Mouse (Mus musculus) small intestine, adult 2 months (tissue): ENCODE measurements around the gene Il6. TPM values are rescaled to one million over a fixed set of nuclear protein-coding genes. Genes with fewer than 3 reads are reported as not detected.
"Not testable (repeated sequence)": the region's sequence is repeated elsewhere in the genome, so short reads cannot be mapped to it uniquely, and the experiment has no call there.

Source experiments
- H3K27ac ChIP-seq: fragments of 200-500 bp; 2 replicates; pipeline ENCODE4 v1.5.1; 2012; ENCODE audit warnings: low read depth, low read length, control low read depth, inconsistent platforms; ENCODE audit not compliant: insufficient read depth
- H3K27me3 ChIP-seq: fragments of 200-500 bp; 2 replicates; pipeline ENCODE4 v1.6.1; 2012; ENCODE audit warnings: mild to moderate bottlenecking, moderate library complexity, low read length, inconsistent platforms; ENCODE audit not compliant: control insufficient read depth, insufficient read depth
- H3K36me3 ChIP-seq: fragments of 200-500 bp; 2 replicates; pipeline ENCODE4 v1.6.1; 2012; ENCODE audit warnings: mild to moderate bottlenecking, low read length, control low read depth, inconsistent platforms; ENCODE audit not compliant: control insufficient read depth, insufficient read depth
- H3K4me1 ChIP-seq: fragments of 200-500 bp; 2 replicates; pipeline ENCODE4 v1.6.1; 2012; ENCODE audit warnings: low read length, inconsistent platforms, mixed read lengths; ENCODE audit not compliant: control insufficient read depth, insufficient read depth, insufficient read length
- H3K4me3 ChIP-seq: fragments of 200-500 bp; 2 replicates; pipeline ENCODE4 v1.5.1; 2012; ENCODE audit warnings: low read depth, mild to moderate bottlenecking, control low read depth, inconsistent platforms, low read length, moderate library complexity
- CTCF ChIP-seq: fragments of 200-500 bp; IDR thresholded peaks from 2 replicates; pipeline ENCODE4 v1.5.1; 2012; ENCODE audit warnings: low read depth, mild to moderate bottlenecking, control low read depth, inconsistent platforms, low read length, moderate library complexity, mixed read lengths; ENCODE audit not compliant: insufficient replicate concordance, insufficient read length; ENCODE audit errors: extremely low read depth
- POLR2A ChIP-seq: fragments of 200-500 bp; IDR thresholded peaks from 2 replicates; pipeline ENCODE4 v1.6.1; 2012; ENCODE audit warnings: low read depth, mild to moderate bottlenecking, control low read depth, inconsistent platforms, low read length, moderate library complexity
- WGBS: fragments of 180-500 bp; shearing (Covaris S2); methylation state at CpG from one replicate; pipeline ENCODE4 v1.1.7; 2018; 5-methylcytosine and 5-hydroxymethylcytosine counted together
- polyA plus RNA-seq: library from polyadenylated mRNA; depleted of rRNA; stranded (reverse); fragments of >200 nt; gene quantifications from 2 replicates; pipeline ENCODE4 v1.2.3, GENCODE M21; 2012; rRNA removed

The Il6 gene
- polyA plus RNA-seq, 1 experiment, result not detected

GRCm38 (mm10) chr5:30058216-30058731 is 45.4 kb downstream of the Il6 start:
- H3K27me3 ChIP-seq, result no peaks in the 10 kb centered on the region
- H3K27ac ChIP-seq, result no peak overlapping the region
- no peak overlapping the region for H3K4me3 ChIP-seq
- 92% methylated on average over 6 of the region's 6 CpGs for WGBS
- no peak for TF ChIP-seq CTCF
- no peak for TF ChIP-seq POLR2A
- H3K36me3 ChIP-seq, result peaks cover 15% of the 10 kb centered on the region
- no peaks in the 10 kb centered on the region for H3K4me1 ChIP-seq

DNA sequence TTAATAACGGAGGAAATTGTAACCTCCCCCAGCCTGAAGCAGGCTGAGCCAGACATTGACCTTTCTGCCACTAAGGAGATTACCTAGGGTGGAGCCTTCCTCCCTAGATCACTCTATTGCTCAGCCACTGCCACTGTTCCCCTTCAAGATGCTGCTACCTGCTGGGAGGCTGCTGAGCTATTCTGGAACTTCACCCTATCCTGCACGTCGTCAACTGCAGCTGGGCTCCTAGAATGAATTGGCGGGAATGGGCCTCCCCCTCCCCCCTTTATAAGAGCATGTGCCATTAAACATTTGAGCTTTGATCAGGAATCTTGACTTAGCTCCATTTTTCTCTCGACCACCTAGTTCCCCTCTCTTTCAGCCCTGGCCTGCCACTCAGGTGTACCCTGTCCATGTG is 46.7 kb downstream of the Il6 start:
- H3K4me1 ChIP-seq, H3K27me3 ChIP-seq, H3K4me3 ChIP-seq, H3K27ac ChIP-seq: not testable (repeated sequence)
- H3K36me3 ChIP-seq, result peaks cover 17% of the 10 kb centered on the region
- 73% methylated on average over 5 of the region's 5 CpGs for WGBS

DNA sequence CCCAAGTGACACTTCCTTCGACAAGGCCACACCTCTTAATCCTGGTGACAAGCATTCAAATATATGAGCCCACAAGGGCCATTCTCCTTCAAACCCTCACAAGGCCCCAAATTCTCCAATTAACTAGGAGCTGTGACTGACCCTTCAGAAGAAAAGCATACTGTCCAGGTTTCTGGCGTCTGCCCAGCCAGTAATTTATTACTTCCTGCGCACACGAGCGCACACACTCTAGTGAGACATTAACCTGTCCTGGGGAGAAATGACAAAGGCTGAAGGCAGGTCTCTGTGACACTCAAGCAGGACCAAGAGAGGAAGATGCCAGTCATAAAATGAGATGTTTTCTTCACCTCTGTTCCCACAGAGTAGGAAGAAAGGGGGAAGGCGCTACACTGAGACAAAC is 54.8 kb downstream of the Il6 start:
- Histone ChIP-seq H3K4me1 (no peaks in the 10 kb centered on the region), H3K4me3 (no peak overlapping the region), H3K36me3 (peaks cover 13% of the 10 kb centered on the region), H3K27me3 (no peaks in the 10 kb centered on the region), H3K27ac (no peak overlapping the region)
- no peak for TF ChIP-seq POLR2A
- TF ChIP-seq CTCF, result no peak
- WGBS, result 54% methylated on average over 6 of the region's 6 CpGs

Other genes starting within 250 kb of the Il6 start
- 11.5 and 27.8 TPM in 2 replicates for gene Tyms, start 60.5 kb downstream of the Il6 start, polyA plus RNA-seq
- gene Garem2, start 92.0 kb downstream of the Il6 start, polyA plus RNA-seq, result 0.03 and 0.04 TPM in 2 replicates
- not detected in 2 replicates for gene 3110082J24Rik, start 93.0 kb downstream of the Il6 start, polyA plus RNA-seq
- gene Hadha, start 142.0 kb downstream of the Il6 start, polyA plus RNA-seq, result 27.7 and 55.3 TPM in 2 replicates
- gene Hadhb, start 142.1 kb downstream of the Il6 start, polyA plus RNA-seq, result 53.6 and 88.1 TPM in 2 replicates
- gene Adgrf3, start 192.6 kb downstream of the Il6 start, polyA plus RNA-seq, result 0.04 and 0.05 TPM in 2 replicates
- 36.4 and 107 TPM in 2 replicates for gene Selenoi, start 219.5 kb downstream of the Il6 start, polyA plus RNA-seq